Comparison of ENCODE assay signal across 8 mouse cellular contexts in genomic region chr2:153649298-153650013, GRCm38 (mm10). TPM values are rescaled to one million over a fixed set of nuclear protein-coding genes. Genes with fewer than 3 reads are reported as not detected.
A peak's percentile ranks its signal among the peaks of the same experiment; 100 is the strongest.
DNase-seq lines count a peak whose midpoint lies in the region; ATAC-seq and TF ChIP-seq lines count a peak whose summit lies in the region.

Gene Dnmt3b (plus strand): TSS chr2:153649450.

- peak within 1 kb of the TSS; percentile 97 for H3K4me2 ChIP-seq in limb, embryonic 12.5 days
- peak within 1 kb of the TSS; percentile 95 for H3K4me2 ChIP-seq in midbrain, embryonic 11.5 days

- peaks cover 18% of the 10 kb centered on the region for H3K4me1 ChIP-seq in limb, embryonic 12.5 days (replicated peaks)
- peaks cover 22% of the 10 kb centered on the region for H3K4me1 ChIP-seq in midbrain, embryonic 11.5 days (ENCODE audit: control insufficient read depth, insufficient read depth, low read length)
- 0 out of 2 replicates have a peak, but pooled peaks cover 3% of the 10 kb centered on the region for H3K4me1 ChIP-seq in small intestine, adult 2 months (ENCODE audit: control insufficient read depth, insufficient read depth, insufficient read length, low read length)

- WGBS in limb, embryonic 12.5 days: under 1% methylated on average over 86 of the region's 93 CpGs
- WGBS in midbrain, embryonic 11.5 days: under 1% methylated on average over 57 of the region's 93 CpGs
- under 1% methylated on average over 90 of the region's 93 CpGs for WGBS in small intestine, adult 2 months

- TF ChIP-seq POLR2A in small intestine, adult 2 months (IDR thresholded peaks at IDR 0.05; ENCODE audit: low read depth, low read length): no peak

- H3K36me3 ChIP-seq in limb, embryonic 12.5 days: no peaks in the 10 kb centered on the region
- H3K36me3 ChIP-seq in midbrain, embryonic 11.5 days (ENCODE audit: control insufficient read depth, insufficient read depth, low read length): no peaks in the 10 kb centered on the region
- no peaks in the 10 kb centered on the region for H3K36me3 ChIP-seq in small intestine, adult 2 months (ENCODE audit: control insufficient read depth, insufficient read depth, low read length)

- ATAC-seq in common myeloid progenitor, adult 5-6 weeks (replicated peaks; ENCODE audit: low read depth, poor library complexity, severe bottlenecking): peak; percentile 29
- peak; percentile 67 for ATAC-seq in inflammation-experienced regulatory T-cells, adult 6 months
- peak; percentile 78 for ATAC-seq in limb, embryonic 12.5 days (ENCODE audit: insufficient number of reproducible peaks, insufficient read depth, low FRiP score, low TSS enrichment, low read depth)
- ATAC-seq in midbrain, embryonic 11.5 days (ENCODE audit: low FRiP score): peak; percentile 91

- H3K9me3 ChIP-seq in limb, embryonic 12.5 days: no peaks in the 10 kb centered on the region
- no peaks in the 10 kb centered on the region for H3K9me3 ChIP-seq in midbrain, embryonic 11.5 days (ENCODE audit: control insufficient read depth, low read length)

- peak within 1 kb of the TSS; percentile 78; the same call in 1 of the 2 replicates for H3K27ac ChIP-seq in limb, embryonic 12.5 days
- no peak within 1 kb of the TSS for H3K27ac ChIP-seq in midbrain, embryonic 11.5 days (ENCODE audit: low read depth, low read length)
- H3K27ac ChIP-seq in small intestine, adult 2 months (ENCODE audit: insufficient read depth, low read depth, low read length): no peak within 1 kb of the TSS

- no peak for TF ChIP-seq CTCF in small intestine, adult 2 months (IDR thresholded peaks at IDR 0.05; ENCODE audit: extremely low read depth, insufficient read length, insufficient replicate concordance, low read depth, low read length)

- no peaks in the 10 kb centered on the region; the same call in 1 of the 2 replicates for H3K27me3 ChIP-seq in limb, embryonic 12.5 days
- peaks cover 8% of the 10 kb centered on the region for H3K27me3 ChIP-seq in midbrain, embryonic 11.5 days (ENCODE audit: control insufficient read depth, insufficient read depth, low read length)
- no peaks in the 10 kb centered on the region for H3K27me3 ChIP-seq in small intestine, adult 2 months (ENCODE audit: control insufficient read depth, insufficient read depth, low read length)

- H3K4me3 ChIP-seq in limb, embryonic 12.5 days (replicated peaks): peak within 1 kb of the TSS; percentile 80
- H3K4me3 ChIP-seq in midbrain, embryonic 11.5 days (ENCODE audit: low read depth, low read length): peak within 1 kb of the TSS; percentile 87
- peak within 1 kb of the TSS; percentile 85 for H3K4me3 ChIP-seq in small intestine, adult 2 months (ENCODE audit: low read depth, low read length)

- intact Hi-C loops in gastrocnemius, postnatal 36 days (cut with DNase I): no loop called here

- peak; percentile 36 for DNase-seq in layer of hippocampus, adult 11-12 months (ENCODE audit: low spot score)
- no peak for DNase-seq in layer of hippocampus, adult 9-11 months
- DNase-seq in gastrocnemius, postnatal 36 days: peak; percentile 46 to 62
- peak; percentile 97 for DNase-seq in midbrain, embryonic 11.5 days (ENCODE audit: low spot score, missing footprints)

- H3K9ac ChIP-seq in limb, embryonic 12.5 days (replicated peaks): peak within 1 kb of the TSS; percentile 86
- H3K9ac ChIP-seq in midbrain, embryonic 11.5 days (ENCODE audit: low read length): peak within 1 kb of the TSS; percentile 85

RNA-seq across cellular contexts. Expression of gene Dnmt3b, which starts in this region (rescaled TPM):
- 28.5 and 29.9 TPM in 2 replicates for total RNA-seq in common myeloid progenitor, adult 5-6 weeks (2017)
- under 1 TPM; 0.35 to 0.56 TPM for total RNA-seq in gastrocnemius, postnatal 36 days (2021)
- polyA plus RNA-seq in inflammation-experienced regulatory T-cells, adult 6 months (2017; shearing (Covaris generic)): 1 to 10 TPM; 1.5 to 4.8 (median 3.7) TPM
- polyA plus RNA-seq in limb, embryonic 12.5 days (2016; fragmentation: Nextera tagmentation; extraction: Ambion mirVana): 15.7 and 17.0 TPM in 2 replicates
- polyA plus RNA-seq in midbrain, embryonic 11.5 days (2014; fragmentation: Nextera tagmentation; extraction: Ambion mirVana): 12.7 and 12.9 TPM in 2 replicates
- polyA plus RNA-seq in small intestine, adult 2 months (2012; rRNA removed): 0.61 and 0.98 TPM in 2 replicates

Comparison
In these comparisons a context has a peak if more than half of its experiments do, and no peak if none do; other contexts are left out.
1. RNA of gene Dnmt3b (total RNA-seq): 28.5 to 29.9 TPM in common myeloid progenitor, adult 5-6 weeks; 0.35 to 0.56 TPM in gastrocnemius, postnatal 36 days; every median in the first group is over 10 times any median in the second.
2. Peak in DNase-seq in gastrocnemius, postnatal 36 days; RNA of the gene not detected or under 1 TPM.
3. ATAC-seq: peak in every context shown above with its lines; median percentile 91 in midbrain, embryonic 11.5 days; 78 in limb, embryonic 12.5 days; 67 in inflammation-experienced regulatory T-cells, adult 6 months; 29 in common myeloid progenitor, adult 5-6 weeks.
4. Peak in every context shown above with its lines, with median percentiles within 50 percentile points of each other: H3K4me3 ChIP-seq.